Comparison of ENCODE assay signal across 8 mouse cellular contexts in genomic region chr3:9499994-9500553, GRCm38 (mm10).
DNase-seq lines count a peak whose midpoint lies in the region; ATAC-seq and TF ChIP-seq lines count a peak whose summit lies in the region.

No protein-coding gene starts in this region.

- 9% methylated on average over 8 of the region's 8 CpGs for WGBS in heart, adult 2 months
- WGBS in midbrain, embryonic 13.5 days = 39% methylated on average over 8 of the region's 8 CpGs

- no peak for TF ChIP-seq CTCF in heart, adult 2 months (IDR thresholded peaks at IDR 0.05)

- ATAC-seq in midbrain, embryonic 13.5 days = peak; percentile 74

- DNase-seq in right cerebral cortex, postnatal 4 days = peak; percentile 41
- no peak for DNase-seq in right cerebral cortex, postnatal 36 days (ENCODE audit: low spot score in 2 of 2)
- DNase-seq in heart, adult 2 months = peak; percentile 48 to 59
- DNase-seq in kidney, adult 18-20 months = peak; percentile 23
- no peak for DNase-seq in gastrocnemius, postnatal 36 days
- no peak for DNase-seq in layer of hippocampus, adult 8-10 months (ENCODE audit: low spot score in 2 of 2)

- H3K27me3 ChIP-seq in heart, adult 2 months (ENCODE audit: control insufficient read depth, insufficient read depth, low read length) = no peaks in the 10 kb centered on the region
- H3K27me3 ChIP-seq in midbrain, embryonic 13.5 days = no peaks in the 10 kb centered on the region

- TF ChIP-seq EP300 in heart, adult 2 months (IDR thresholded peaks at IDR 0.05; ENCODE audit: insufficient read depth, low read depth, low read length) = no peak

- H3K4me2 ChIP-seq in midbrain, embryonic 13.5 days (replicated peaks) = peak overlapping the region; percentile 19; the same call in 1 of the 2 replicates

- peaks cover 3% of the 10 kb centered on the region for H3K36me3 ChIP-seq in heart, adult 2 months (ENCODE audit: control insufficient read depth, insufficient read depth, low read length)
- no peaks in the 10 kb centered on the region for H3K36me3 ChIP-seq in midbrain, embryonic 13.5 days

- TF ChIP-seq POLR2A in heart, adult 2 months (IDR thresholded peaks at IDR 0.05; ENCODE audit: insufficient read depth, low read depth, low read length) = no peak

- H3K79me2 ChIP-seq in heart, adult 2 months (replicated peaks; ENCODE audit: control insufficient read depth, insufficient read depth, low read length) = no peaks in the 10 kb centered on the region; the same call in 1 of the 2 replicates

- H3K9ac ChIP-seq in heart, adult 2 months (ENCODE audit: low read depth, low read length) = peak overlapping the region; percentile 8
- H3K9ac ChIP-seq in midbrain, embryonic 13.5 days (replicated peaks) = no peak overlapping the region

- no peaks in the 10 kb centered on the region for H3K9me3 ChIP-seq in midbrain, embryonic 13.5 days

- peak overlapping the region; percentile 55 for H3K27ac ChIP-seq in brown adipose tissue, adult 24 weeks (replicated peaks; ENCODE audit: low read depth, low read length)
- H3K27ac ChIP-seq in heart, adult 2 months = peak overlapping the region; percentile 76
- H3K27ac ChIP-seq in midbrain, embryonic 13.5 days = peak overlapping the region; percentile 80

- intact Hi-C loops in heart, adult 2 months (cut with DNase I) = loop anchor here (1.0 to 5.0 kb wide), 2 partner anchors 18 to 112 kb away; partner anchors contain the start of gene Zfp704
- intact Hi-C loops in gastrocnemius, postnatal 36 days (cut with DNase I) = no loop called here

- H3K4me1 ChIP-seq in brown adipose tissue, adult 24 weeks (ENCODE audit: control insufficient read depth, insufficient read depth, insufficient read length, low read length) = peaks cover 9% of the 10 kb centered on the region
- peaks cover 20% of the 10 kb centered on the region for H3K4me1 ChIP-seq in heart, adult 2 months (ENCODE audit: control insufficient read depth, insufficient read depth, low read length)
- H3K4me1 ChIP-seq in midbrain, embryonic 13.5 days (replicated peaks) = peaks cover 26% of the 10 kb centered on the region

- no peak overlapping the region for H3K4me3 ChIP-seq in brown adipose tissue, adult 24 weeks (ENCODE audit: insufficient read depth, low read depth, low read length)
- no peak overlapping the region for H3K4me3 ChIP-seq in heart, adult 2 months
- no peak overlapping the region for H3K4me3 ChIP-seq in midbrain, embryonic 13.5 days (replicated peaks)

Comparison
In these comparisons a context has a peak if more than half of its experiments do, and no peak if none do; other contexts are left out.
1. DNase-seq: peak in right cerebral cortex, postnatal 4 days (single experiment), heart, adult 2 months (2 of 2) and kidney, adult 18-20 months (single experiment); none in right cerebral cortex, postnatal 36 days (0 of 2), gastrocnemius, postnatal 36 days (0 of 2) and layer of hippocampus, adult 8-10 months (0 of 2).
2. Peak in every context shown above with its lines, with median percentiles within 50 percentile points of each other: H3K27ac ChIP-seq.